Mouse (Mus musculus) liver, postnatal 0 days (tissue): Measurements from ENCODE around the gene Tomm20l.

Source experiments
- CTCF ChIP-seq: sonication (generic); IDR thresholded peaks from 2 replicates; pipeline ENCODE4 v1.5.1; 2016; ENCODE audit warnings: antibody characterized with exemption, low read depth
- EP300 ChIP-seq: IDR thresholded peaks from 2 replicates; pipeline ENCODE4 v1.6.1; 2016; ENCODE audit warnings: antibody characterized with exemption, low read depth, mild to moderate bottlenecking

DNA sequence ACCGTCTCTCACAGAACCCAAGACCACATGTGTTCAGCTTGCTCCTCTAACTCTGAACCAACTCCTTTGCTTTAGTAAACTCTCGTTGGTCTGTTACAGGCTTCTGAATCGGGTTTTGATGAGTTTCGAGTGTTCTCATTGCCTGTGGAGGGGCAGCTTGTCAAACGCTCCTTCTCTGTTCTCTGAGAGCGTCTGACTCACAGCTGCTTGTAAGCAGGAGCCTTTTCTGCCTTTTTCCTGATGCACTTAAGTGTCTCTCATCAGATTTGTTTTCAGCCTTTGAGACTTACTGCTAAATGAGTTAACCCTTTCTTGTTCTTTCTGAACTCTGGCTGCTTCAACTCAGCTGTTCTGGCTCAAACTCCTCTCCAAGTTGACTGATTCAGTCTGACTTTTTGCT lies 46.7 kb downstream of the Tomm20l start:
- TF ChIP-seq EP300 (no peak), CTCF (no peak)
